Mouse (Mus musculus) gastrocnemius, adult 8-10 months (tissue): Measurements from ENCODE around the gene Ubl5. TPM values are rescaled to one million over a fixed set of nuclear protein-coding genes. Genes with fewer than 3 reads are reported as not detected.
"Not testable (repeated sequence)": the region's sequence is repeated elsewhere in the genome, so short reads cannot be mapped to it uniquely, and the experiment has no call there.

ENCODE experiments used
- DNase-seq, 2 experiments: peaks; one replicate each; pipeline ENCODE4 v3.0.0; 2022; ENCODE audit warnings: low spot score in 2 of 2
- total RNA-seq, 4 experiments: library from RNA; stranded (reverse); gene quantifications; 2 replicates each; pipeline ENCODE4 v1.2.4; 2022

The Ubl5 gene
- 100 to 1,000 TPM; 164 to 206 (median 183) TPM for total RNA-seq

- DNase-seq: no peak
Observed at GRCm38 (mm10) chr9:20642101-20642895, at the start of gene Ubl5. Gene Ubl5, plus strand, starts transcription at chr9:20642878.

DNA sequence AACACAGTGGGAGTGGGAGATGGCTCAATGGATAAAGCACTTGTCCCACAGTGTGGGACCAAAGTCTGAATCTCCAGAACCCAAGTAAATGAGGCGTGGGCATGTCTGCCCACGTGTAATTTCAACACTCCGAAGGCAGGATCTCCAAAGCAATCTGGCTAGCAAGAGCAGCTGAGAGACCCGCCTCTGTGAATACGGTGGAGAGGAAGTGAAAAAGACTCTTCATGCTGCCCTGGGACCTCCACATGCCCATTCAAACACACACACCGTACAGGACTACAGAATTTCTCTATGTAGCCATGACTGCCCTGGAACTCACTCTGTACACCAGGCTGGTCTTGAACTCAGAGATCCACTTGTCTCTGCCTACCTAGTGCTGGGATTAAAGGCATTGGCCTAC lies 41.4 kb upstream of the Ubl5 start:
- no peak for DNase-seq

DNA sequence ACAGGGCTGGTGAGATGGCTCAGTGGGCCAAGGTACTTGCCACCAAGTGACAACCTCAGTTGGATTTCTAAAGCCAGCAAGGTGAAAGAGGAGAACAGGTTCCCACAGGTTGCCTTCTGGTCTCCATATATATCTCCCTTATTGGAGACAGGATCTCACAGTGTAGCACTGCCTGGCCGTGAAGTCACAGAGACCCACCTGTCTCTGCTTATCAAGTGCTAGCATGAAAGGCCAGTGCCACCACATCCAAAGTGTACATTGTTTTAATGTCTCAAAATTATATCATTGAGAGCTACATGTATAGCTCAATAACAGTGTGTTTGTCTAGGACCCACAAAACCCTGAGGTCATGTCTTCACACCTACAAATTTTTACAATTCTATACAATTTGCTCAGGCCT lies 36.4 kb upstream of the Ubl5 start:
- no peak for DNase-seq

- peak; percentile 66 to 70 for DNase-seq
Observed at GRCm38 (mm10) chr9:20607100-20607974, 35.3 kb upstream of the Ubl5 start.

- DNase-seq: no peak
Observed at GRCm38 (mm10) chr9:20609831-20610464, 32.7 kb upstream of the Ubl5 start.

DNA sequence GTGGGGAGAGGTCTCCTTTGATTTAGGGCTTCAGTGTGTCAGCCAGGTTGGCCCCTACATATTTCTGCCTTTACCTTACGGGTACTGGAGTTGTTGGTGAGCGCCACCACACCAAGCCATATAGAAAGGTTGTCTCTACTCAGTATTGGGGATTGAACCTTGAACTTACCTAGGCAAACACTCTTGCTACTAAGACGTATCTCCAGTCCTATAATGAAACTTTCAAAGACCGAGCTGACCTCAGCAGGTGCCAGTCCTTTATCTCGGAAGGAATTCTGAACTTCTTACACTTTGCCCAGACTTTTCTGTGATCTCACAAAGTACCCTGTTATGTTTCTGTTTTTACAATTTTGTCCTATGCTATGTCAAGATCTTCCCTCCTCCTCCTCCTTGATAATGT lies 30.7 kb upstream of the Ubl5 start:
- DNase-seq: no peak

DNA sequence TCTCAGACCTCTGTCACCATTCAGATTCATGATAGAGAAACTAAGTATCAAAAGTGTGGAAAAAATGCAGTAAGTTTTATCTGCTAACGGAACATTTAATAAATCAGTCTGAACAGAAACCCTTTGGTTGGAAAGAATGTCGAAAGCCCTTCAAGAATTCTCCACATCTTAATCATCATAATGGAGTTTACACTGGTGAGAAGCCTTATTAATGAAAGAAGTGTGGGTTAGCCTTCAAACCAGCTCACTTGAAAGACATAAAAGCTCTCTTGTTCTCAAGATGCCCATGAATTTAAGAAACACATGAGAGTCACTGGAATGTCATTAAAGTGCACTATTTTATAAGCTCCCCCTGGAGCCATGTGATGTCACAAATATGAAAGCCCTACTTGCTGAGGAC lies 26.0 kb upstream of the Ubl5 start:
- DNase-seq: no peak

- DNase-seq: no peak
Observed at GRCm38 (mm10) chr9:20631332-20631731, 11.3 kb upstream of the Ubl5 start.

- not testable (repeated sequence) for DNase-seq
Observed at GRCm38 (mm10) chr9:20635676-20636075, 7.0 kb upstream of the Ubl5 start.

DNA sequence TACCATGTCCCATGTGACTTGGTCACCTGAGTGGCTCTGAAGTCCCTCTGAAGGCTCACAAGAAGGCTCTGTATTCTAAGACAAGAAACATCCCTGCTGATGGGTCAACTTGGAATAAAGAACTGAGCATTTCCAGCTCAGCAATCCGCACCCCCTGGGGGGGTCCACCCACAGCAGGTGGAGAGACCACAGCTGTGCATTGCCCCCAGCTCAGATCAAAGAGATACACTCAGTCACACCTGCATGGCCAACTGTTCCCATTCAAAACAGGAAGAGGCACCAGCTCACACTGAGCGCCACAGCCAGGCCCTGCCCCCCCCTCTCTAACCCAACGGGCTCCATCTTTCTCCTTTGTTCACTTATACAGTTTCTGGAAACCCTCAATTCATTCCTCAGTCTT lies 6.4 kb upstream of the Ubl5 start:
- DNase-seq: no peak

- no peak for DNase-seq
Observed at GRCm38 (mm10) chr9:20636790-20637189, 5.9 kb upstream of the Ubl5 start.

DNA sequence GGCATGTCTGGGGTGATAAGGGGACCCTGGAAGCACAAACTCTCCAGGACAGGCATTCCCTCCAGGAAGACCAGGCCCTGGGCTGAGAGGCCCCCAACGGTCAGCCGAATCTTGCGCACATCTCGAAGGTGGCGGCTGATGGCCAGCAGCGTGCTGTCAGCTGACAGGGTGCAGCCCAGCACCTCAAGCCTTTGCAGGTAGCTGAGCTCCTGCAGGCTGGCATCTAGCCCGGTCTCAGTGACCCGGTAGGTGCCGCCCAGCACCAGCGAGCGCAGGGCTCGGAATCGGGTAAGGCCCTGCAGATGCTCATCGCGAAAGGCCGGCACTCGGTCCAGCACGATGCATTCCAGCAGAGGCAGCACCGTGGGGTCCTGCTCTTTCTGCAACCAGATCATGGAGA lies 4.1 kb upstream of the Ubl5 start:
- DNase-seq: no peak

- DNase-seq: no peak
Observed at GRCm38 (mm10) chr9:20639486-20639885, 3.2 kb upstream of the Ubl5 start.

DNA sequence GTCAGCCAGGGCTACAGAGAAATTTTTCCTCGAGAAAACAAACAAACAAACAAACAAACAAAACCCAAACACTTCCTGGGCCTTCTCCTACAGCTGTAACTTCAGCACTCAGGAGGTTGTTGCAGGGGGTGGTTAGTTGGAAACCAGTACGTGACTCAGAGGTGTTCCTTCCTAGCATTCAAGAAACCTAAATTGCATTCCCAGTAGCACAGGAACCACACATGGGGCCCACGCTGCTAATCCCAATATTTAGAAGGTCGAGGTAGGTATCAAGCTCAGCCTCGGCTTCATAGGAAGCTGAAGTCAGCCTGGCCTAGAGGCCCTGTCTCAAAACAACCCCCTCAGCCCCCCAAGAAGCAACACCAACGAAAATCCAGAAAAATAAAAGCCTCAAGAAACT lies 1.2 kb upstream of the Ubl5 start:
- DNase-seq: no peak

GRCm38 (mm10) chr9:20642896-20643466 lies 303 bp downstream of the Ubl5 start:
- peak; percentile 39 to 57 for DNase-seq

GRCm38 (mm10) chr9:20643781-20644180 lies 1.1 kb downstream of the Ubl5 start:
- no peak for DNase-seq

DNA sequence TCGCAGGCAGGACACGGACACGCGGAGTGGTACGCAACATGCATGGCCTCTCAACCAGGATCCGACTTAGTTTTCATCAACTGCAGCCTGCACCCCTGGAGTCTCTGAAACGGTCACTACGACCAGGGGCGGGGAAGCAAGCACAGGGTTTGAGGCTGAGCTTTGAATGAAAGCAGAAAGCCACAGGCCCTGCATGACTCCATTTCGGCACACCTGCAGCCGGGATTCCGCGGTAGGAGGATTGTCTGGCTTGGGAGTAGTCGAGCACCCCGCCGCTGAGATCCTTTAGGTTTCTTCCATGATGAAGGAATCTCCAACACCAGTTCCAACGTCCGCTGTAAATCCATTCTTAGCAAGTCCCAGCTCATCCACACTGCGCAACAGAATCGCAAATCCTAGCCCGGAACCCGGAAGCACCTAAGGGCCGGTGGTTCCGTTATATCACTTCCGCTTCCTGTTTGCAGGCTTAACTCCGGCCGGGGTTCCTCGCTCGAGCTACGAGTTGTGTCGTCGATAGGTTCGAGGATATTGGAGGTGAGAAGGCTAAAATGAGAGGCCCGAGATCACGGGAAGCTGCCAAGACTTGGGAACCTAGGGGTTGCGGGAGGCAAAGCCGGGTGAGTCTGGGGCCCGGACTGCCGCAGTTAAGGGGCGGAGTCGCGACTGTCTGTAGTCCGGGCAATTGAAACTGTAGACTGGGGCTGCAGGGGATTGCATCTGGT lies 1.8 kb downstream of the Ubl5 start, which contains the start of gene Fbxl12:
Fbxl12 (minus strand) TSS at position 408 of the 722 bp plus-strand sequence.
- peak; percentile 53 to 60 for DNase-seq

GRCm38 (mm10) chr9:20645121-20645520 lies 2.4 kb downstream of the Ubl5 start:
- DNase-seq: no peak

- peak; percentile 94 to 98 for DNase-seq
Observed at GRCm38 (mm10) chr9:20651602-20652259, 9.1 kb downstream of the Ubl5 start, which contains the start of gene Pin1. Gene Pin1, plus strand, starts transcription at chr9:20652095.

DNA sequence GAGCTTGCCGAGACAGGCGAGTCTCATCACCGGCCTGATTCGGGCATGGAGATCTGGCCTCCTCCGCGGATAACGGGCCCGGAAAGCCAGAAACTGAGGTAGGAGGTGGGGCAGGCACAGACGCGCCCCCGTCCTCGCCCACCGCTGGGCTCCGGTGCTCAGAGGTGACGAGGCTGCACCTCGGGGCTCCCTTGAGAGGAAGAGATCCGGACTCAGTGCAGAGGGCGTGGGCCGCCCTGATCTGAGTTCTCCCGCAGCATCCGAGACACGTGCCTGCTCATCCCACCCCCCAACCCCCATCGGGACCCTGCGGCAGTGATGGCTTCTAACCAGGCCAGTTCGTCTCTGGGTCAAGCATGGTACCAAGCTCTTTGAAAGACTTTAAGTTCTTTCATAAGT lies 9.6 kb downstream of the Ubl5 start:
- DNase-seq: no peak
